10 mouse cellular contexts compared by ENCODE assay signal in genomic region chr16:43168506-43168905, GRCm38 (mm10).
DNase-seq lines count a peak whose midpoint lies in the region; ATAC-seq and TF ChIP-seq lines count a peak whose summit lies in the region.
"Had no signal": no experiment of that assay in that cellular context is flagged by ENCODE, and none has a peak within 500 bp of the region (broad histone marks: within the 10 kb centered on the region; RNA-seq: fewer than 3 reads in every experiment).

No protein-coding gene starts in this region.

- peak; percentile 30; the same call in 1 of the 2 replicates for TF ChIP-seq CTCF in midbrain, postnatal 0 days (IDR thresholded peaks at IDR 0.05)

- H3K4me3 ChIP-seq in midbrain, postnatal 0 days (ENCODE audit: low read depth, low read length) = no peak overlapping the region
- H3K4me3 ChIP-seq in midbrain, embryonic 10.5 days = no peak overlapping the region
- H3K4me3 ChIP-seq: erythroblast, embryonic 14.5 days had no signal

- H3K9ac ChIP-seq in midbrain, postnatal 0 days (replicated peaks; ENCODE audit: low read length, poor library complexity, severe bottlenecking) = no peak overlapping the region
- H3K9ac ChIP-seq: liver, embryonic 14.5 days had no signal

- no peaks in the 10 kb centered on the region for H3K9me3 ChIP-seq in midbrain, postnatal 0 days (ENCODE audit: low read length)
- H3K9me3 ChIP-seq in midbrain, embryonic 10.5 days (replicated peaks) = no peaks in the 10 kb centered on the region

- H3K36me3 ChIP-seq in midbrain, postnatal 0 days (ENCODE audit: insufficient read depth, low read length) = no peaks in the 10 kb centered on the region
- no peaks in the 10 kb centered on the region for H3K36me3 ChIP-seq in midbrain, embryonic 10.5 days

- no peak for ATAC-seq in midbrain, postnatal 0 days (ENCODE audit: low FRiP score)
- ATAC-seq in erythroid progenitor cell, adult 5-6 weeks (replicated peaks; ENCODE audit: low FRiP score, poor library complexity, severe bottlenecking) = no peak

- H3K4me2 ChIP-seq in midbrain, postnatal 0 days (ENCODE audit: low read depth, low read length, poor library complexity, severe bottlenecking) = no peak overlapping the region

- WGBS in midbrain, postnatal 0 days = 71% methylated on average over 4 of the region's 4 CpGs
- 70% methylated on average over 4 of the region's 4 CpGs for WGBS in midbrain, embryonic 10.5 days

- H3K27me3 ChIP-seq in midbrain, postnatal 0 days (ENCODE audit: insufficient read depth, low read length) = no peaks in the 10 kb centered on the region
- H3K27me3 ChIP-seq in midbrain, embryonic 10.5 days (ENCODE audit: low read depth, poor library complexity, severe bottlenecking) = no peaks in the 10 kb centered on the region

- H3K27ac ChIP-seq in midbrain, postnatal 0 days (ENCODE audit: low read depth, low read length) = no peak overlapping the region
- no peak overlapping the region for H3K27ac ChIP-seq in midbrain, embryonic 10.5 days (replicated peaks)
- H3K27ac ChIP-seq: liver, embryonic 14.5 days had no signal

- DNase-seq in adrenal gland, adult 2 months = peak; percentile 56
- DNase-seq in adrenal gland, postnatal 4 days (ENCODE audit: low spot score in 2 of 2) = no peak
- DNase-seq in midbrain, postnatal 0 days (ENCODE audit: low spot score) = peak; percentile 30
- DNase-seq in midbrain, embryonic 10.5 days (ENCODE audit: low spot score) = no peak
- DNase-seq in induced T-regulatory cell, adult 2 months (ENCODE audit: low read depth) = peak; percentile 30
- peak; percentile 27 for DNase-seq in retina, postnatal 7 days (ENCODE audit: low read depth, low spot score)
- DNase-seq in urinary bladder, postnatal 36 days (ENCODE audit: low spot score in 2 of 2) = no peak

- H3K4me1 ChIP-seq in midbrain, postnatal 0 days (ENCODE audit: insufficient read depth, low read length) = no peaks in the 10 kb centered on the region
- H3K4me1 ChIP-seq in midbrain, embryonic 10.5 days = peaks cover 23% of the 10 kb centered on the region

Comparison
In these comparisons a context has a peak if more than half of its experiments do, and no peak if none do; other contexts are left out.
1. DNase-seq: peak in adrenal gland, adult 2 months (single experiment), midbrain, postnatal 0 days (single experiment), induced T-regulatory cell, adult 2 months (single experiment) and retina, postnatal 7 days (single experiment); none in adrenal gland, postnatal 4 days (0 of 2), midbrain, embryonic 10.5 days (single experiment) and urinary bladder, postnatal 36 days (0 of 2).